Mouse (Mus musculus) embryonic stem cell, embryonic (primary cell): ENCODE measurements at regions not wholly inside any gene's neighbourhood (a gene's known extent, or its start where the extent isn't known, plus 50 kb on each side); places are given as distances from the start of the nearest gene placed in this dataset.

ENCODE experiments used
- CTCF ChIA-PET, 4 experiments: fragments of 300-600 bp in 2 of 4; fragments of 350-600 bp in 2 of 4; sonication (Branson Sonifier 250); formaldehyde crosslinking; loops; one replicate each; lab custom pipeline; 2022; ENCODE audit warnings: inconsistent platforms in 2 of 4; lab: Charles Lee
- POLR2A ChIA-PET, 4 experiments: fragments of 300-600 bp in 2 of 4; fragments of 350-600 bp in 2 of 4; sonication (Branson Sonifier 250); formaldehyde crosslinking; loops; one replicate each; lab custom pipeline; 2022; ENCODE audit warnings: antibody characterized with exemption in 4 of 4, inconsistent platforms in 1 of 4; lab: Charles Lee

- CTCF ChIA-PET, result no interaction called here
- POLR2A ChIA-PET, result interaction anchor here in 1 of 4 experiments (0.7 kb wide), 1 partner anchor 525 kb away, joined by 3 read pairs; no protein-coding TSS in a partner anchor
Observed at GRCm38 (mm10) chr1:115417645-115418044, 266.9 kb upstream of the Cntnap5a start.

- ChIA-PET CTCF (no interaction called here), POLR2A (no interaction called here)
Observed at GRCm38 (mm10) chr1:115422491-115422890, 262.1 kb upstream of the Cntnap5a start.

DNA sequence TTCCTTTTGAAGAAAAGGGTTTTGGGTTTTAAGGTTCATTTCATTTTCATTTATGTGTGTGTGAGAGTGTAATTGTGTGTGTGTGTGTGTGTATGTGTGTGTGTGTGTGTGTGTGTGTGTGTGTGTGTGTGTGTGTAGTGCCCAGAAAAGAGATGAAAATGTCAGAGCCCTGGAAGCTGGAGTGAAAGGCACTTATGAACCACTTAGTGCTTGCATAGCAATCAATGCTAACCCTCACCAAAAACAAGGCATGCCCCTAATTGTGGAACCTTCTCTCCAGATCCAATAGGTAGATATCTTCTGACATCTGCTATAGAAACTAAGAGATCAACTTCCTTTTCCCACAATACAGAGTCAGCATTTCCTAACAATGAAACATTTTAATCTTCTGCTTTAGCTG, 261.6 kb upstream of the Cntnap5a start:
- ChIA-PET POLR2A (no interaction called here), CTCF (interaction anchor here in 1 of 4 experiments (0.6 kb wide), 1 partner anchor 228 kb away, joined by 4 read pairs; no protein-coding TSS in a partner anchor)
